Mouse (Mus musculus) heart, postnatal 14 days (tissue): ENCODE results near the gene Olfr746. TPM values are rescaled to one million over a fixed set of nuclear protein-coding genes. Genes with fewer than 3 reads are reported as not detected.

ENCODE experiments used
- DNase-seq, 2 experiments: peaks; one replicate each; pipeline ENCODE4 v3.0.0; 2021 to 2022
- intact Hi-C: fragments of 180-260 bp; cut with DNase I; formaldehyde crosslinking; loops from one replicate; pipeline ENCODE4 v1.15.1; 2025
- long read RNA-seq, 2 experiments: library from polyadenylated mRNA; stranded (forward); transcript quantifications; one replicate each; pipeline ENCODE4 v2.0.0; 2021
- total RNA-seq, 2 experiments: library from RNA; stranded (reverse); gene quantifications; 2 replicates each; pipeline ENCODE4 v1.2.3; 2021

Gene Olfr746
- total RNA-seq, result not detected
- long read RNA-seq, experiment 1, result 0 reads
- long read RNA-seq, experiment 2, result 0 reads

DNA sequence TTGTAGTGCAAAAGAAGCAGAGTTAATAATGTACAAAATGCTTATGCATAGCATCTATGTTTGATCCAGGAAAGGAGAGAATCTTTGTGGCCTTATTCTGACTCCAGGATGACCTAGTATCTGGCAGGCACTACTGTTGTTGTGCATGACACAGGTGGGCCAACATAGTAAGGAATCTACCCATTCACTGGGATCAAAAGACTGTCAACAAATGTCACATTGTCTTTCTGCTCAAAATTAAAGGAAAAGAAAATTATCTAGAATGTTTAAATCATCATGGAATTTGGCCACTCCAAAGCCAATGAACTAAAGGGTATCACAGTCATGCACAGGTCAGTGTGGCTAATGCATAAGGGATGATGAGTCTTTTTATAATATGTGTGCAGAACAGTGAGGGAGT lies at the start of gene Olfr746:
TSS of gene Olfr746 (plus strand) at position 301 of the 400 bp plus-strand sequence.
- intact Hi-C loops, result no loop called here
- no peak for DNase-seq

DNA sequence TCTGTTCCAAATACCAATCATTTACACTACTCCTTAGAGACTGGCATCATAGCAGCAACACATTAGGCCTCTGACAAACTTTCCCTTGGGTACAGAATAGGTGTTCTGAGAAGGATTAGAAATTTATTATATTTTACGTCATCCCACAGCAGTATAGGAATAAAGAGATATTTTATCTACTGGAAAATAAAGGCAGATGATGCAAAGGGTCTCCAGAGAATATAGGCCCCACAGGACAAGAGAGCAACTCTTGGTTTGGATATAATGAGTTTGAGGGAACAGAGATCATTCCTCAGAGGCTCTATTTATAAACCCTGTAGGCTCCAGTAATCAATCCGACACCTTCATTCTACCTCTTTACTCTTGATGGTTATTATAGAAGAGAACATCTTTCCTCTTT lies 32.3 kb upstream of the Olfr746 start, which contains the start of gene Olfr744:
TSS of gene Olfr744 (plus strand) at position 301 of the 400 bp plus-strand sequence.
- intact Hi-C loops, result no loop called here
- DNase-seq, result no peak

DNA sequence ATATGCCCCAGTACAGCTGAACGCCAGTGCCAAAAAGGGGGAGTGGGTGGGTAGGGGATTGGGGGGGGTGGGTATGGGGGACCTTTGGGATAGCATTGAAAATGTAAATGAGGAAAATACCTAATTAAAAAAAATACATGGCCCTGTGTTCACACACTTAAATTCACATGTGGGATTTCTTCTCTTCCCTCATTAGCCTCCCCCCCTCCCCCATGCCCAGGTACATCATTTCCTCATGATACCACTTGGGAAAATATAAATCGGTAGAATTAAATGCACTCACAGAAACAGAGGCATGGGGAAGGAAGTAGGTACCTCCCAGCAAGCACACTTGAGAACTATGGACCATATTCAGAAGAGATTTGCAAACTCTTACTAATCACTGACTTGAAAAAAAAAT lies 7.8 kb upstream of the Olfr746 start, which contains the start of gene Olfr745:
TSS of gene Olfr745 (plus strand) at position 301 of the 400 bp plus-strand sequence.
- DNase-seq, result no peak
- intact Hi-C loops, result no loop called here

DNA sequence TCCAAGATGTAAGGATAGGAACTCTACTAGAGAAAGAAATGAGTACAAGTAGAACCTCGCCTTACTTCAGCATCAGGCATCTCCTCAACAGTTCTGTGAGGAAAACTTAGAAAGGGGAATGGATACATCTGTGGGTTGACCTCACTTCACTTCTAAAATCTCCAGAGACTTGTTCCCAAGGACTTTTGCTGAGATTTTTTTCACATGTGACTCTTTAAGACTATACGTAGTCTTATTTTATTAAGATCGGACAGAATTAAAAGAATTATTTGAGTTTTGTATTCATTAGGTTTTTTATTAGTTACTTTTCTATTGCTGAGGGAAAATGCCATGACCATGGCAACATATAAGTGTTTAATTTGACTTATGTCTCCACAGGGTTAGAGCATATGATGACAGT lies 46.2 kb downstream of the Olfr746 start, which contains the start of gene Olfr747:
TSS of gene Olfr747 (minus strand) at position 101 of the 400 bp plus-strand sequence.
- intact Hi-C loops, result no loop called here
- DNase-seq, result no peak

Other genes starting within 250 kb of the Olfr746 start
- not detected for gene Olfr738, start 239.5 kb upstream of the Olfr746 start, total RNA-seq
- gene Olfr739, start 228.5 kb upstream of the Olfr746 start, total RNA-seq, result not detected
- not detected for gene Olfr740, start 201.5 kb upstream of the Olfr746 start, total RNA-seq
- not detected for gene Olfr741, start 174.3 kb upstream of the Olfr746 start, total RNA-seq
- gene Olfr742, start 143.5 kb upstream of the Olfr746 start, total RNA-seq, result not detected
- not detected for gene Olfr743, start 125.2 kb upstream of the Olfr746 start, total RNA-seq
- not detected for gene Olfr744, start 32.2 kb upstream of the Olfr746 start, total RNA-seq
- gene Olfr745, start 7.7 kb upstream of the Olfr746 start, total RNA-seq, result not detected
- not detected for gene Olfr747, start 46.1 kb downstream of the Olfr746 start, total RNA-seq
- gene Olfr748, start 60.3 kb downstream of the Olfr746 start, total RNA-seq, result not detected
- gene Olfr749, start 98.0 kb downstream of the Olfr746 start, total RNA-seq, result not detected
- 10 to 100 TPM; 18.1 to 24.3 TPM for gene Ttc5, start 138.4 kb downstream of the Olfr746 start, total RNA-seq
- not detected for gene Ccnb1ip1, start 160.6 kb downstream of the Olfr746 start, total RNA-seq
- gene Parp2, start 160.8 kb downstream of the Olfr746 start, total RNA-seq, result 10 to 100 TPM; 13.3 to 14.1 TPM
- 10 to 100 TPM; 10.4 to 15.5 TPM for gene Tep1, start 223.5 kb downstream of the Olfr746 start, total RNA-seq